Mouse (Mus musculus): ENCODE data around the gene Plch2.

Gene Plch2

DNA sequence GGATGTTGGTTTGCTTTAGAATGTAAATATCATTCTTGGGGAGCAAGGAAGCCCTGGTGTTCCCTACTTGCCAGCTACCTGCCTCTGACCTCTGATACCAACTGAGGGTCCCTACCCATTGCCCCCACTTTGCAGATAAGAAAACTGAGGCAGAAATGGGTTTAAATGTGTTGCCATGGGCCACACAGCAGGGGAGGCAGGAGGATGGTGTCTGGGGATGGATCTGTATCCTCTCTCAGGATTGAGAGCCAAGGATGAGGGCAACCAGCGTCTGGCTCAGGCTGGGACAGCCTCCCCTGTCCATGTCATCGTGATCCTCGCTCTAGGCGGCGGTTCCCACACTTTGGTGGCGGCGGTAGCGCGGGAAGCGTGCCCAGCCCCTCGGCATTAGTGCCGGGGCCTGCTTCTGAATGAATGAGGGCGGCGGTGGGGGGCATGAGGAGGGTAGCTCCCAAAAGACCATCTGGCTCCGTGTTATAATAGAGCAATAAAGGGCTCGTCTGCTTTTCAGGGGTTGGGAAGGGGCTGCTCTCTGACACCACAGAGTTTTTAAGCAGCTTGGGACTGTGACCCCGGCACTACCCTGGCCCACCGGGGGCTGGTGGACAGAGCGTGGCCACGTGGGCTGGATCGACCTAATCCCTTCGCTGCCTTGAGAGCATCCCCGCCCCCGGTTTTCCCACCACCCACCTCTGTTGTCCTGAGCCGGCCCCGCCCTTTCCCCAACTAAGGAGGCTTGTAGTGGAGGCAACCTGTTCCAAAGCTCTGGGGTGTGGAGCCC is 103.9 kb downstream of the Plch2 start:
- DNase-seq, result no peak

DNA sequence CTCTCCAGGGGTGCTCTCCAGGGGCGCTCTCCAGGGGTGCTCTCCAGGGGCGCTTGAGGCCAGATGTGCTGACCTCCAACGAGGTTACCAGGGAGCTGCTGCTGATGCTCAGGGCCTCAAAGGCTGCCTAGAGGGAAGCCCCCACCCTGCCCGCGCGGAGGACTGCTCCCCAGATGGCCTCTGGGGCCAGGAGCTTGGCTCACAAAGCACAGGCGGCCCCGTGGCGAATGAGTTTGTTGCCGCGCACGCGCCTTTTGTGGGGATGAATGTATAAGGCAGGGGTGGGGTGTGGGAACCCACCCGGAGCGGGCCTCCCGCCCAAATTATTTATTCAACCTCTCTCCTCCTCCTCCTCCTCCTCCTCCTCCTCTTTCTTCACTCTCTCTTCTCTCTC is 107.0 kb downstream of the Plch2 start:
- DNase-seq, result no peak

DNA sequence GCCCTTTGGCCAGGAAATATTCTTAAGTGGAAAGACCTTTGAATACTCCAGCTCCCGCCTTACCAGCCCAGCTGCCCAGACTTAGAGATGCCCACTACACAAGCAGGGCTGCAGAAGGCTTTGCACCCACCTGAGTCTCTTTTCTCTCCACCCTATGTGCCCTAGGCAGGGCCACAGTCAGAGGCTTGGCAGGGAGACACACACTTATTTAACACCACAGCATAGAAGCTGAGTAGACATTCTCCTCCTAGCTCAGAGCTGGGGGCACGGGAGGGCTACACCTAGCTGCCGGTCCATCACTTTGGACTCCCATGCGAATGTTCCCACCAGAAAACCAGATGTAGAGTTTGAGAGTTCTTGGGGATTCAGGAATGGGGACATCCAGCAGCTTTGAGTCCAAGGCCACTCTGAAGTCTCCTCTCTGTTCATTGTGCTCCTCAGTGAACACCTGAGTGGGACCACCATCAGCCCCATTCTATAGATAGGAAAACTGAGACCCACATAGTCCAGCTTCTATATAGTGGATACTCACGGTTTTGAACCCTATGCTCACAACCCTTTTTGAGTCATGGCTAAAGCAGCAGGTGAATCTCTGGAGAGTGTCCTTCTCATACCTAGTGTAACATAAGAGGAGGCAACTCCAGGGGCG is 107.5 kb downstream of the Plch2 start:
- DNase-seq, result no peak

DNA sequence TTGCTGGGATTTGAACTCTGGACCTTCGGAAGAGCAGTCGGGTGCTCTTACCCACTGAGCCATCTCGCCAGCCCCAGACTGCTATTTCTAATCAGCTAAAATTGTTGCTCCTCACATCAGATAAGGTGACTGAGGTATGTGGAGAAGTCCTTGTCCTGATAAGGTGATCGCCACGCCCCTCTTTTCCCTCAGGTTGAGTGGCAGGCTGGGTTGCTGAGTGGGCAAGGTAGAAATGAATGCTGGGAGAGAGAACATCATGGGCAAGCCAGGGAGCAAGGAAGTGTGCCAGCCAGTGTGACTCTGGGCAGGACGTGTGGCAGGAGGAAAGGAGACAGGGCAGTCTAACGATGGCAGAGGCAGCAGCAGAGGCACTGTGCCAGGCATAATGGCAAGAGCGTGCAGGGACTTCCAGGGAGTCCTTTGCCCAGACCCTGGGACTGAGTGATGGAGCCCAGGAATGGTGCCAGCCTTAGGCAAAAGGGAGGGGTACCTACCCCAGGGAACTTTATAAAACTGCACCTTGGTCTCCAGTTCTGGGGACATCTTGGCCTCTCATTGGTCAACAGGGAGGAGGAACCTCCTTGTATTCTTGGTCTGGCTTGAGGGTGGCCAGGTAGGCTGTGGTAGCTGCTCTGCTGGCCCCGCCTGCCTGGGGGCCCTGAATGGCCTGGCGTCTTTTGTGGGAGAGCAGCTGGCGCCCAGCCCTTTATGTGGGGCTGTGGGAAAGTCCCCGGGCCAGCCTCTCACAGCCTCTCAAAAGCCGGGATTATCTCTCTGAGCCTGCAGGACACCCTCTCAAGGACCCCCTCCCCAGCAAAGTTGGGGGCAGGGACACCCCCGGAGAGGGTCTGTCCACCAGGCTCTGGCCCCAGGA is 108.3 kb downstream of the Plch2 start:
- no peak for DNase-seq

DNA sequence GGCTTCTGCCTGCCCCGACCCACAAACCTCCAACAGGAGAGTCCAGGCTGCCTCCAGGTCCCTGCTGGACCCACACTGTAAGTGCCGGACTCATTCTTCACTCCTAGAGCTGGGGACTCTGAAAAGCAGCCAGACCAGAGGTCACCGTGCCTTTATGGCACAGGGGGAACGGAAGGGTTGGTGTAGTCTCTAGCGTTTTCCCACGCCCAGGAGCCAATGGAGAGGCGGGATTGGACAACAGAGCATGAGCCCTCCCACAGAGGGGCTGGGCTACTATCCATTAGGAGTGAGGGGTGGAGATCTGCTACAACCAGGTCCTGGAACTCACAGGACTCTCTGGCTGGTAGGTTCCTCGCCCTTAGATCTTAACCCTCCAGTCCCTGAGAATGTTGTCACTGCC is 110.3 kb downstream of the Plch2 start:
- no peak for DNase-seq

DNA sequence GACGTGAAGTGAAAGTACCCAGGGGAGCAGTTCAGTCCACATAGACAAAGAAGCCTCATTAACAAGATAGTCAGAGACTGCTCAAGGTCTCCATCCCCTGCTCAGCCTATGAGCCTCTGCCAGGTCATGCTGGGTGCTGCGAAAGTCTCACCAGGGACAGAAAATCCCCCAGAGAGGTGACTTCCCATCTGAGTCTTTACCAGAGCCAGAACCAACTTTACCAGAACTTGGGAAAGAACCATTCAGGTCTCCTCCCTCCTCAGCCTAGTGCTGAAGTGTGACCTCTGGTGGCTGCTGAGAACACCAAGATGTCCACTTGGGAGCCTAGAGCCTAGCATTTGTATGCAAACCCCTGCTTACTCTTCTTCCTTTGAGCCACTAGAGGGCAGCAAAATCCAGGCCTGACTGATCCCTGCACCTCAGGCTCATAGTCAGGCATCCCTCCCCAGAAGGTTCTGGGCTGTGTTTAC is 112.4 kb downstream of the Plch2 start:
- DNase-seq, result peak; percentile 76 to 77

DNA sequence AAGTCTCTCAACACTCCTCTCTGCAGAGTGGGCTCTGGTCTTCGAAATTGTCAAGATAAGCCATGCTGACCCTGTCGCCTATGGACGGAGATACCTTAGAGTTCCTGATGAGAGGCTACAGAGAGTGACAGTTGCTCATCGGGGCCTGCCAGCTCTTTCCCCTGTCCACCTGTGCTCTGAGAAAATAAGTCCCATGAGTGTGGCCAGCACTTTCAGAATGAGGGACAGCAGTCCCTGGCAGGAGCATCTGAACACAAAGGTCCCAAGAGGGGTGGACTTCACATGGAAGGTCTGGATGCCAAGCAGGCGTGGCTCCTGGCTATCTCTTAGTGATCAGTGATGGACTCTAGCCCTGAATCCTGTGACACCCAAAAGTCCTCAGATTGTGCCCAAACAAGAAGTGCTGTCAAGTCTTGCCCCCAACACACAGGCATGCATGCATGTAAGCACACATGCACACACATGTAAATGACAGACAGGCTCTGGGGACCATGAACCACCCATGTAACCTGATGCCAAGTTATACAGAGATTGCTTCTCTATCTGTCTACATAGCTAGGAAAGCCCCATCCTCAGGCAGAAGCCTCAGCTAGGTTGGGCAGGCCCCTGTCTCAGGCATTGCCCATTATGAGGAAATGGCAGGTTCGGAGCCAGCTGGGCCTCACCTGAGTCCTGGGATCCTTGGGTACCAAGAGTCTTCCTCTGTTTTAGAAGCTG is 113.1 kb downstream of the Plch2 start:
- no peak for DNase-seq

DNA sequence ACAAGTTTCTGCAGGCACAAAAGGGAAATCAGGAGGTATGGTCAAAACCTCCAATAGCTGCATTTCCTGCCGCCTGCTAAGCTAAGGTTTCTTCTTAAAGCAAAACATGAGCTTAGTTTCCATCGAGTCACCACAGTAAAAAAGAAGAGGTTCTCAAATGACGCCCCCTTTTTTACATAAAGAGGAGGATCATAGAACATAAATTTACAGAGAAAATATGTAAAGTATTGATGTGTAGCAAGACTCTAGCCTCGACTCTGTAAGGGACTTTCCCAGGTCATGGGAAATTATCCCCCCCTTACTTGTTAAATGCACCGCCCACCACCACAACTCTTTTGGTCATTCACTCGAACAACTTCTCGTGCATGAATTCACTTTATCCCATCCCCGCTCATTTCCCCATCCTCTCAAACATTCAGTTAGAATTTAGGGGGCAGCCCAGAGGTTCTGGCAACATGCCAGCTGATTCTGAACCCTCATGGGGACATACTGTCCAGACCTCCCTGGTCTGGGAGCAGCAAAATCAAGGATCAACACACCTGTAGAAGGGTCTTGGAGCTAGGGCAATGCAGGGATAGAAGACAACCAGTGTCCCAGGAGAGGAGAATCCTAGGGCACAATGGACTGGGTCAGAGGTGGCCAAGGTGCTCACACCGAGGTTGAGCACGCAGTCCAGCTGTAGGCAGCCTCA is 113.8 kb downstream of the Plch2 start:
- peak in 1 of 2 experiments; percentile 36 for DNase-seq

DNA sequence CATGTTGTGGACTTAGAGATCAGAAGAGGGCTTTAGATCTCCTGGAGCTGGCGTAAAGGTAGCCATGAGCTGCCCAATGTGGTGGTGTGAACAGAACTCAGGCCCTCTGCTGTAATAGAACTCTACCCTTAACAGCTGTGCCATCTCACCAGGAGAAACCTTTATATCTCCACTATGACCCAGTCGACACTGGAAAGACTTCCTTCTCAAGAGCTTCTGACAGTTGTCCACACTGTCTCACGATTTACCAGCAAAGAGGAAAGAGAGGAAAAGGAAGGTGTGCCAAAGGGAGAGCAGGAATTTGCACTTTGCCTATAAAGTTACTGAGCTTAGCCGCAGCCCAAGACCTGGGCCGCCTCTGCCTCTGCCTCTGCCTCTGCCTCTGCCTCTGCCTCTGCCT is 114.8 kb downstream of the Plch2 start:
- DNase-seq, result no peak

DNA sequence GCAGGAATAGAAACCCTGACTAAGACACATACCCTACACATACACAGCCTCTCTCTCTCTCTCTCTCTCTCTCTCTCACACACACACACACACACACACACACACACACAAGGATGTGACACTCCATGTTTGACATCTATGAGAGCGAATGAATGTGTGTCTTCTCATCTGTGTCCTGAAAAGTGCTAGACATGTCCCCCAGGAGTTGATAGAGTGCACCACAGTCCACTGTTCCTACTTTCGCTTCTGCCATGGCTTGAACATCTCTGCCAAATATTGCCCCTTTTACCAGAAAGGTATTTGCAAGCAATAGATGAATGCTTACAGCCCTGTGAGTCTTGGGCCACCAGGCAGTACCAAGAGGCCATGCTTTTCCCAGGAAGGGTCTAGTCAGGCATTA is 116.4 kb downstream of the Plch2 start:
- DNase-seq, result peak; percentile 45 to 50

DNA sequence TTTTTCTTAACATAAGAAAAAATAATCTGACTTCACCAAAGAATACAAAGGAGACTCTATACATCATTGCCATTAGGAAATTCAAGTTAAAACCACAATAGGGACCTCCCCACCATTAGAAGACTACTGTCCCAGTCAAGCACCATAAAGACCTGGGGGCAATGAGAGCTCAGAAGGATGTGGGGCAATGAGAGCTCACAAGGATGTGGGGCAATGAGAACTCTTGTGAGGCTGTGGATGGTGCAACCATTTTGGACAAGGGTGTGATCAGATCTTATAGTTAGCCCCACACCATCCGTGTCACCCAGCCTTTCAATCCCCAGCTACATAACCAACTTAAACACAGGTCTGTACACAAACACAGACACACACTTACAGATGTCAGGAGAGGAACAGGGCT is 118.8 kb downstream of the Plch2 start:
- DNase-seq, result no peak

DNA sequence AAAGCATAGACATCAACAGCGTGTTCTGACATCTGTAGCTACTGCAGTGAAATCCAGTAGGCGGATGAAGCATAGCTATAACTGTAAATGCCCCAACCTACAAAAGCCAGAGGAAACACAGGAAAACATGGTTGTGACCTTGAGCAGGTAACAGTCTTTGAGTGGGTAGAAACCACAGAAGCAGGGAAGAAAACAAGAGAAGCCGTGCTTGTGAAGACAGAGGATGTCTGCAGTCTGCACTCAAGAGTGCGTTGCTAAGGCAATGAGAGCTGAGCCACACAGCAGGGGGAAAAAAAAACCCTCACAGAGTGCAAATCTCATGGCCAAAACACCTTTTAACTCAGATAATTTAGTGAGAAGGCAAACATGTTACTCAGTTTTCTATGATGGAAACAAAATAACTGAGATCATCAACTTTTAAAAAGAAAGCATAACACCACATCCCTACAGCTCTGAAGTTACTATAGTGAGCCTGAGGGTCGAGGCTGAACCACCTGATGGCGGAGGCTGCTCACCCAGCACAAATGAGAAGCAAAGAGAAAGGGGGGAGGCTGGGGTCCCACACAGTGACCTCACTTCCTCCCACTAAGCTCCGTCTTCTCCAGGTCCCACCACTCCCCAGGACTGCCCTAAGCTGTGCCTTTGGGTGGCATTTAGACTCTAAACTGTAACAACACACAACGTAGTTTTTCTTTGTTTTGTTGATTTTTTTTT is 119.9 kb downstream of the Plch2 start:
- no peak for DNase-seq

DNA sequence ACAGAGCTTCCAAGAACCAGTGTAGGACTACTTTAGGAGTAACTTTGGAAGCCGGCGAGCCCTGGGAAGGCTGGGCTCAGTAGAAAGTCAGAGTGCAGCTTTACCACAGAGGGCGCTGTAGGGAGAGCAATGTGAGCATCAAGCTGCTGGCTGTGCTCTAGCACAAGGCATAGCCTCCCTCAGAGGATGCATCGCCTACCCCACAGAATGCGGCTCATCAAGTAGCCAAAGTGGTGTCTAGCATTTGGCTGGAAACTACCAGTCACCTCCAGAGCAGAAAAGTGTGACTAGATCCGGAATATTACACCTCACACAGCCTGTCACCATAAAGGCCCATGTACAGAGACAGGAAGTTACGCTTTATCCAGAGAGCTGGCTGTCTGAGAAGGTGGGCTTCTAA is 120.8 kb downstream of the Plch2 start:
- no peak for DNase-seq

DNA sequence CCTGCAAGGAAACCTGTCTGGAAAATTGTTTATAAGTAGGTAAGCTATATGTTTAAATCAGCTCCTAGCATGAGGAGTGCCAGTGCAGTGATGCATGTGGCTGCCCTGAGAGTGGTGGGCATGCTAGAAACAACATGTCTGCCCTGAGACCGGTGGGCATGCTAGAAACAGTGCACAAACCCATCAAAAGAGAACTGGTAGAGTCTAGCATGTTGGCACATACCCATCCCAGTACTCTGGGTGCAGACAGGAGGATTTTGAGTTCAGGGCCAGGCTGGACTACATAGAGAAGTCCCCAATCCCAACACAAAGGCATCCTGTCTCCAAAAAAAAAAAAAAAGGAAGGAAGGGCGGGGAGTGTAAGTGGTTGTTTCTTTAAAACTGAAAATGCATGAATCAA is 121.8 kb downstream of the Plch2 start:
- DNase-seq, result no peak

DNA sequence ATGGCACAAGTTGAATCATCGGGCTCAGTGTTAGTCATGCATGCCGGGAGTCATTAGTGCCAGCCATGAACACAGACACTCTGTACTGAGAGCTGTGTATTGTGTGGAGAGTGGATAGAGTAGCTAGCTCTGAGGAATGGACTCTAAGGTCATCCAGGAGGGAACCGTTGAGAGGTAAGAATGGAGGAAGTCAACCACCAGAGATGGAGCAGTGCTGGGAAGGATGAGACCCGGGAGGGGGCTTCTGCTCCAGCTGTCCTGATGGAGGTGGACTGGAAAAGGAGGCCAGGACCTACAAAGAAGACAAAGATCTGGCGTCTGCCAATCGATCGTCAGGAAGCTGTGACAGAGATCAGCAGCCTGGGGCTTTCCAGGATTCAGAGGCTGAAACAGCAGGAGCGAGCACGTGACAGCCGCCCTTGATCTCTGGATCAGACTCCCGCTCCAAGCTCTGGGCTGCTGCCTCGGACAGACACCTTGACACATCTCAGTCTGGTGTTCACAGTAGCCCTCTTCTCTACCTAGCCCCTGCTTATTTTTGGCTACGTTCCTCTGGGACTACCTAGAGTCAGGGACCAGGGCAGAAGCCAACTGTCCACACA is 123.2 kb downstream of the Plch2 start:
- DNase-seq, result no peak

All from B cell, adult 2 months (primary cell).